Mouse (Mus musculus) ES-E14 (cell line): Measurements from ENCODE around the gene Zfp646. TPM values are rescaled to one million over a fixed set of nuclear protein-coding genes. Genes with fewer than 3 reads are reported as not detected.

Experiments used
- DNase-seq: peaks from one replicate; pipeline ENCODE4 v3.0.0-alpha.2; 2013; ENCODE audit warnings: low read depth, low spot score
- H3K27ac ChIP-seq: 2 replicates; pipeline ENCODE4 v1.5.1; 2012; ENCODE audit warnings: low read depth, mild to moderate bottlenecking, low read length, moderate library complexity, mixed read lengths; ENCODE audit not compliant: poor library complexity, insufficient read depth, severe bottlenecking
- H3K36me3 ChIP-seq: 2 replicates; pipeline ENCODE4 v1.6.1; 2012; ENCODE audit warnings: mild to moderate bottlenecking, low read length, moderate library complexity, mixed read lengths; ENCODE audit not compliant: control insufficient read depth, poor library complexity, insufficient read depth, severe bottlenecking
- H3K4me1 ChIP-seq, 2 experiments: fragments of 150-350 bp in 1 of 2; sonication (generic) in 1 of 2; 2 replicates each; pipeline ENCODE4 v1.6.1; 2012; ENCODE audit warnings: low read length in 2 of 2, mild to moderate bottlenecking in 1 of 2, mixed read lengths in 1 of 2; ENCODE audit not compliant: control insufficient read depth in 2 of 2, insufficient read depth in 2 of 2, poor library complexity in 1 of 2
- H3K4me3 ChIP-seq, 2 experiments: fragments of 150-350 bp in 1 of 2; sonication (generic) in 1 of 2; 2 replicates each; pipeline ENCODE4 v1.5.1; 2012; ENCODE audit warnings: low read length in 2 of 2, low read depth in 1 of 2, mild to moderate bottlenecking in 1 of 2, mixed read lengths in 1 of 2; ENCODE audit not compliant: insufficient read depth in 1 of 2, poor library complexity in 1 of 2, severe bottlenecking in 1 of 2
- H3K9ac ChIP-seq: 2 replicates; pipeline ENCODE4 v1.6.1; 2012; ENCODE audit warnings: low read depth, mild to moderate bottlenecking, low read length, mixed read lengths; ENCODE audit not compliant: poor library complexity, insufficient read depth, severe bottlenecking
- H3K9me3 ChIP-seq: fragments of 150-350 bp; sonication (generic); 2 replicates; pipeline ENCODE4 v1.6.1; 2012; ENCODE audit warnings: low read depth, mild to moderate bottlenecking, low read length; ENCODE audit not compliant: control insufficient read depth, insufficient read depth
- CHD2 ChIP-seq: IDR thresholded peaks from 2 replicates; pipeline ENCODE4 v1.6.1; 2014; ENCODE audit warnings: mild to moderate bottlenecking, low read depth, low read length, inconsistent platforms
- HCFC1 ChIP-seq: IDR thresholded peaks from 2 replicates; pipeline ENCODE4 v1.6.1; 2012; ENCODE audit warnings: low read length, inconsistent platforms, borderline replicate concordance; ENCODE audit not compliant: insufficient read depth
- MAFK ChIP-seq: IDR thresholded peaks from 2 replicates; pipeline ENCODE4 v1.6.1; 2014; ENCODE audit warnings: mild to moderate bottlenecking, low read depth, low read length, inconsistent platforms; ENCODE audit not compliant: insufficient read depth
- ZC3H11A ChIP-seq: IDR thresholded peaks from 2 replicates; pipeline ENCODE4 v1.6.1; 2012; ENCODE audit warnings: low read depth, mild to moderate bottlenecking, inconsistent platforms, low read length, borderline replicate concordance
- ZNF384 ChIP-seq: IDR thresholded peaks from 2 replicates; pipeline ENCODE4 v1.6.1; 2012; ENCODE audit warnings: low read depth, low read length, inconsistent platforms
- in situ Hi-C, 2 experiments: fragments of 600-800 bp; cut with MboI; formaldehyde crosslinking; loops; one replicate each; pipeline ENCODE4 v1.15.1; 2025; ENCODE audit warnings: low sequenced_read_pairs in 2 of 2, inconsistent platforms in 1 of 2; ENCODE audit not compliant: unreplicated experiment in 2 of 2
- total RNA-seq: library from RNA; depleted of rRNA; stranded (reverse); fragments of 300-350 nt; gene quantifications from 2 replicates; pipeline ENCODE4 v1.2.3, GENCODE M21; 2012

The Zfp646 gene
- total RNA-seq, 1 experiment: 44.7 TPM

GRCm38 (mm10) chr7:127850906-127851305 is 25.1 kb upstream of the Zfp646 start:
- no peak overlapping the region for H3K4me3 ChIP-seq
- H3K36me3 ChIP-seq: peaks cover 16% of the 10 kb centered on the region; the same call in 1 of the 2 replicates
- H3K4me1 ChIP-seq: peaks cover 0 to 6% of the 10 kb centered on the region in 2 experiments; a peak in 2 of 4 replicates
- in situ Hi-C loops: no loop called here
- no peak for DNase-seq
- H3K9ac ChIP-seq: no peak overlapping the region
- H3K9me3 ChIP-seq: no peaks in the 10 kb centered on the region
- no peak overlapping the region for H3K27ac ChIP-seq
- TF ChIP-seq MAFK (no peak), CHD2 (no peak), ZNF384 (no peak), HCFC1 (no peak), ZC3H11A (no peak)

GRCm38 (mm10) chr7:127858258-127858657 is 17.8 kb upstream of the Zfp646 start:
- Histone ChIP-seq H3K36me3 (no peaks in the 10 kb centered on the region), H3K4me3 (no peak overlapping the region), H3K9me3 (no peaks in the 10 kb centered on the region), H3K27ac (no peak overlapping the region), H3K4me1 (peaks cover 0 to 6% of the 10 kb centered on the region in 2 experiments; a peak in 1 of 4 replicates), H3K9ac (no peak overlapping the region)
- in situ Hi-C loops: no loop called here
- TF ChIP-seq ZC3H11A: no peak
- TF ChIP-seq HCFC1: no peak
- TF ChIP-seq MAFK: no peak
- TF ChIP-seq CHD2: no peak
- no peak for TF ChIP-seq ZNF384
- no peak for DNase-seq

GRCm38 (mm10) chr7:127866434-127866833 is 9.6 kb upstream of the Zfp646 start:
- TF ChIP-seq HCFC1 (no peak), MAFK (no peak), CHD2 (no peak), ZNF384 (no peak), ZC3H11A (no peak)
- DNase-seq: no peak
- Histone ChIP-seq H3K4me3 (peak overlapping the region; percentile 35 to 47; a peak in 3 of 4 replicates), H3K4me1 (peaks cover 0 to 2% of the 10 kb centered on the region in 2 experiments; a peak in 1 of 4 replicates), H3K9me3 (no peaks in the 10 kb centered on the region), H3K9ac (no peak overlapping the region), H3K27ac (no peak overlapping the region), H3K36me3 (peaks cover 3% of the 10 kb centered on the region; the same call in 1 of the 2 replicates)
- in situ Hi-C loops: no loop called here

DNA sequence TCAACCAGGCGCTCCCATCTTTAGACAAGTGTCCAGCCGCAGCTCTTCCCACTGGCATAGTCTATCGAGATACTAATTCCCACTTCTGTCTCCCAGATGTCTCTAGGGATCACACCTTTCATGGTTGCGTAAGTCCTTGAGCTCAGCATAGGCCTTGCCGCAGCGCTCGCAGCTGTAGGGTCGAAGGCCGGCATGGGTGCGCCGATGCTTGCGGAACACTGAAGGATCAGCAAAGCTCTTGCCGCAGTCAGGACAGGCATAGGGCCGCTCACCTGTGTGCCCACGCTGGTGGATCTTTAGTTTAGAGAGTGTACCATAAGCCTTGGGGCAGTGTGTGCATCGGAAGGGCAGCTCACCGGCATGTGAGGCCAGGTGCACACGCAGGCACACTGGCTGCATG is 8.4 kb upstream of the Zfp646 start:
- DNase-seq: no peak
- peaks cover 0 to 2% of the 10 kb centered on the region in 2 experiments; a peak in 1 of 4 replicates for H3K4me1 ChIP-seq
- no peak for TF ChIP-seq ZNF384
- TF ChIP-seq ZC3H11A: no peak
- no peak for TF ChIP-seq MAFK
- TF ChIP-seq HCFC1: no peak
- no peak for TF ChIP-seq CHD2
- H3K27ac ChIP-seq: no peak overlapping the region
- H3K9ac ChIP-seq: peak overlapping the region; percentile 51
- H3K9me3 ChIP-seq: no peaks in the 10 kb centered on the region
- H3K4me3 ChIP-seq: peak overlapping the region; percentile 40 to 41
- peaks cover 3% of the 10 kb centered on the region; the same call in 1 of the 2 replicates for H3K36me3 ChIP-seq
- in situ Hi-C loops: no loop called here

- Histone ChIP-seq H3K36me3 (peaks cover 3% of the 10 kb centered on the region; the same call in 1 of the 2 replicates), H3K9ac (no peak overlapping the region), H3K4me1 (peaks cover 0 to 2% of the 10 kb centered on the region in 2 experiments; a peak in 1 of 4 replicates), H3K4me3 (no peak overlapping the region), H3K9me3 (no peaks in the 10 kb centered on the region), H3K27ac (no peak overlapping the region)
- in situ Hi-C loops: no loop called here
- DNase-seq: no peak
- TF ChIP-seq ZC3H11A (no peak), MAFK (no peak), HCFC1 (no peak), CHD2 (no peak), ZNF384 (no peak)
These were observed 6.7 kb upstream of the Zfp646 start for GRCm38 (mm10) chr7:127869149-127869810.
